Mouse (Mus musculus): Measurements from ENCODE around the gene Aim2. TPM values are rescaled to one million over a fixed set of nuclear protein-coding genes. Genes with fewer than 3 reads are reported as not detected.

Aim2 gene
- polyA plus RNA-seq, 1 experiment from 2014 or later, result 3.6 TPM

- WGBS (ENCODE audit: insufficient replicate concordance), result 62% methylated on average over 6 of the region's 6 CpGs
- no peak for ATAC-seq (ENCODE audit: low read depth)
- Histone ChIP-seq H3K36me3 (ENCODE audit: control insufficient read depth, insufficient read depth) (no peaks in the 10 kb centered on the region), H3K9me3 (replicated peaks; ENCODE audit: control insufficient read depth, low read length) (no peaks in the 10 kb centered on the region), H3K4me2 (ENCODE audit: low read depth, low read length) (no peak overlapping the region), H3K27ac (ENCODE audit: low read length) (no peak overlapping the region), H3K4me3 (ENCODE audit: low read depth, low read length) (no peak overlapping the region), H3K9ac (ENCODE audit: low read depth, low read length) (no peak overlapping the region), H3K4me1 (ENCODE audit: control insufficient read depth, low read depth, low read length) (no peaks in the 10 kb centered on the region), H3K27me3 (ENCODE audit: control insufficient read depth, insufficient read depth, low read depth, low read length) (no peaks in the 10 kb centered on the region)
Observed at GRCm38 (mm10) chr1:173391754-173392153, 41.1 kb downstream of the Aim2 start.

GRCm38 (mm10) chr1:173398323-173398970 is 47.8 kb downstream of the Aim2 start:
- Histone ChIP-seq H3K9ac (ENCODE audit: low read depth, low read length) (no peak overlapping the region), H3K4me2 (ENCODE audit: low read depth, low read length) (no peak overlapping the region), H3K27ac (ENCODE audit: low read length) (no peak overlapping the region), H3K4me1 (ENCODE audit: control insufficient read depth, low read depth, low read length) (no peaks in the 10 kb centered on the region), H3K36me3 (ENCODE audit: control insufficient read depth, insufficient read depth) (no peaks in the 10 kb centered on the region), H3K9me3 (replicated peaks; ENCODE audit: control insufficient read depth, low read length) (no peaks in the 10 kb centered on the region), H3K27me3 (ENCODE audit: control insufficient read depth, insufficient read depth, low read depth, low read length) (no peaks in the 10 kb centered on the region), H3K4me3 (ENCODE audit: low read depth, low read length) (no peak overlapping the region)
- 14% methylated on average over 3 of the region's 3 CpGs for WGBS (ENCODE audit: insufficient replicate concordance)
- peak; percentile 35; the same call in 1 of the 2 replicates for ATAC-seq (ENCODE audit: low read depth)

GRCm38 (mm10) chr1:173404696-173405309 is 54.1 kb downstream of the Aim2 start:
- Histone ChIP-seq H3K9me3 (replicated peaks; ENCODE audit: control insufficient read depth, low read length) (no peaks in the 10 kb centered on the region), H3K4me3 (ENCODE audit: low read depth, low read length) (no peak overlapping the region), H3K4me2 (ENCODE audit: low read depth, low read length) (no peak overlapping the region), H3K4me1 (ENCODE audit: control insufficient read depth, low read depth, low read length) (no peaks in the 10 kb centered on the region), H3K27me3 (ENCODE audit: control insufficient read depth, insufficient read depth, low read depth, low read length) (no peaks in the 10 kb centered on the region), H3K36me3 (ENCODE audit: control insufficient read depth, insufficient read depth) (no peaks in the 10 kb centered on the region), H3K27ac (ENCODE audit: low read length) (no peak overlapping the region), H3K9ac (ENCODE audit: low read depth, low read length) (no peak overlapping the region)
- no peak for ATAC-seq (ENCODE audit: low read depth)
- WGBS (ENCODE audit: insufficient replicate concordance), result 82% methylated on average over 5 of the region's 5 CpGs

- Histone ChIP-seq H3K4me2 (ENCODE audit: low read depth, low read length) (no peak overlapping the region), H3K9ac (ENCODE audit: low read depth, low read length) (no peak overlapping the region), H3K4me1 (ENCODE audit: control insufficient read depth, low read depth, low read length) (no peaks in the 10 kb centered on the region), H3K36me3 (ENCODE audit: control insufficient read depth, insufficient read depth) (no peaks in the 10 kb centered on the region), H3K27ac (ENCODE audit: low read length) (no peak overlapping the region), H3K27me3 (ENCODE audit: control insufficient read depth, insufficient read depth, low read depth, low read length) (no peaks in the 10 kb centered on the region), H3K4me3 (ENCODE audit: low read depth, low read length) (no peak overlapping the region), H3K9me3 (replicated peaks; ENCODE audit: control insufficient read depth, low read length) (no peaks in the 10 kb centered on the region)
- ATAC-seq (ENCODE audit: low read depth), result no peak
Observed at GRCm38 (mm10) chr1:173409066-173409465, 58.4 kb downstream of the Aim2 start.

- Histone ChIP-seq H3K9me3 (replicated peaks; ENCODE audit: control insufficient read depth, low read length) (no peaks in the 10 kb centered on the region), H3K9ac (ENCODE audit: low read depth, low read length) (no peak overlapping the region), H3K4me3 (ENCODE audit: low read depth, low read length) (no peak overlapping the region), H3K27ac (ENCODE audit: low read length) (no peak overlapping the region), H3K36me3 (ENCODE audit: control insufficient read depth, insufficient read depth) (no peaks in the 10 kb centered on the region), H3K27me3 (ENCODE audit: control insufficient read depth, insufficient read depth, low read depth, low read length) (no peaks in the 10 kb centered on the region), H3K4me1 (ENCODE audit: control insufficient read depth, low read depth, low read length) (no peaks in the 10 kb centered on the region), H3K4me2 (ENCODE audit: low read depth, low read length) (no peak overlapping the region)
- ATAC-seq (ENCODE audit: low read depth), result no peak
- WGBS (ENCODE audit: insufficient replicate concordance), result 49% methylated on average over 4 of the region's 4 CpGs
Observed at GRCm38 (mm10) chr1:173411863-173412262, 61.2 kb downstream of the Aim2 start.

- Histone ChIP-seq H3K36me3 (ENCODE audit: control insufficient read depth, insufficient read depth) (no peaks in the 10 kb centered on the region), H3K9me3 (replicated peaks; ENCODE audit: control insufficient read depth, low read length) (no peaks in the 10 kb centered on the region), H3K4me3 (ENCODE audit: low read depth, low read length) (no peak overlapping the region), H3K4me2 (ENCODE audit: low read depth, low read length) (no peak overlapping the region), H3K9ac (ENCODE audit: low read depth, low read length) (no peak overlapping the region), H3K27me3 (ENCODE audit: control insufficient read depth, insufficient read depth, low read depth, low read length) (no peaks in the 10 kb centered on the region), H3K4me1 (ENCODE audit: control insufficient read depth, low read depth, low read length) (no peaks in the 10 kb centered on the region), H3K27ac (ENCODE audit: low read length) (no peak overlapping the region)
- WGBS (ENCODE audit: insufficient replicate concordance), result 53% methylated on average over 3 of the region's 3 CpGs
- ATAC-seq (ENCODE audit: low read depth), result no peak
Observed at GRCm38 (mm10) chr1:173414631-173415030, 64.0 kb downstream of the Aim2 start.

- Histone ChIP-seq H3K36me3 (ENCODE audit: control insufficient read depth, insufficient read depth) (no peaks in the 10 kb centered on the region), H3K9ac (ENCODE audit: low read depth, low read length) (no peak overlapping the region), H3K9me3 (replicated peaks; ENCODE audit: control insufficient read depth, low read length) (no peaks in the 10 kb centered on the region), H3K27ac (ENCODE audit: low read length) (no peak overlapping the region), H3K4me1 (ENCODE audit: control insufficient read depth, low read depth, low read length) (no peaks in the 10 kb centered on the region), H3K4me2 (ENCODE audit: low read depth, low read length) (no peak overlapping the region), H3K4me3 (ENCODE audit: low read depth, low read length) (no peak overlapping the region), H3K27me3 (ENCODE audit: control insufficient read depth, insufficient read depth, low read depth, low read length) (no peaks in the 10 kb centered on the region)
- no peak for ATAC-seq (ENCODE audit: low read depth)
- 80% methylated on average over 3 of the region's 3 CpGs for WGBS (ENCODE audit: insufficient replicate concordance)
Observed at GRCm38 (mm10) chr1:173418516-173418915, 67.8 kb downstream of the Aim2 start.

- H3K9me3 ChIP-seq (replicated peaks; ENCODE audit: control insufficient read depth, low read length), result no peaks in the 10 kb centered on the region
- H3K27me3 ChIP-seq (ENCODE audit: control insufficient read depth, insufficient read depth, low read depth, low read length), result no peaks in the 10 kb centered on the region
- H3K27ac ChIP-seq (ENCODE audit: low read length), result no peak overlapping the region
- peak; percentile 83 for ATAC-seq (ENCODE audit: low read depth)
- H3K4me1 ChIP-seq (ENCODE audit: control insufficient read depth, low read depth, low read length), result no peaks in the 10 kb centered on the region
- H3K9ac ChIP-seq (ENCODE audit: low read depth, low read length), result no peak overlapping the region
- no peaks in the 10 kb centered on the region for H3K36me3 ChIP-seq (ENCODE audit: control insufficient read depth, insufficient read depth)
- no peak overlapping the region for H3K4me2 ChIP-seq (ENCODE audit: low read depth, low read length)
- no peak overlapping the region for H3K4me3 ChIP-seq (ENCODE audit: low read depth, low read length)
- 70% methylated on average over 1 of the region's 1 CpGs for WGBS (ENCODE audit: insufficient replicate concordance)
Observed at GRCm38 (mm10) chr1:173418936-173419621, 68.4 kb downstream of the Aim2 start.

GRCm38 (mm10) chr1:173420374-173420773 is 69.7 kb downstream of the Aim2 start:
- 21% methylated on average over 6 of the region's 6 CpGs for WGBS (ENCODE audit: insufficient replicate concordance)
- H3K9ac ChIP-seq (ENCODE audit: low read depth, low read length), result no peak overlapping the region
- no peak overlapping the region for H3K27ac ChIP-seq (ENCODE audit: low read length)
- ATAC-seq (ENCODE audit: low read depth), result peak; percentile 48
- H3K36me3 ChIP-seq (ENCODE audit: control insufficient read depth, insufficient read depth), result no peaks in the 10 kb centered on the region
- no peaks in the 10 kb centered on the region for H3K9me3 ChIP-seq (replicated peaks; ENCODE audit: control insufficient read depth, low read length)
- H3K27me3 ChIP-seq (ENCODE audit: control insufficient read depth, insufficient read depth, low read depth, low read length), result no peaks in the 10 kb centered on the region
- no peaks in the 10 kb centered on the region for H3K4me1 ChIP-seq (ENCODE audit: control insufficient read depth, low read depth, low read length)
- no peak overlapping the region for H3K4me3 ChIP-seq (ENCODE audit: low read depth, low read length)
- H3K4me2 ChIP-seq (ENCODE audit: low read depth, low read length), result 0 out of 2 replicates have a peak overlapping the region, but pooled peaks have one; percentile 9

All from liver, embryonic 16.5 days (tissue).